Comparison of ENCODE assay signal across 37 mouse cellular contexts in genomic region chr13:109625466-109626129, GRCm38 (mm10).
A peak's percentile ranks its signal among the peaks of the same experiment; 100 is the strongest.
DNase-seq lines count a peak whose midpoint lies in the region; ATAC-seq and TF ChIP-seq lines count a peak whose summit lies in the region.
"Had no signal": no experiment of that assay in that cellular context is flagged by ENCODE, and none has a peak within 500 bp of the region (broad histone marks: within the 10 kb centered on the region; RNA-seq: fewer than 3 reads in every experiment).

No protein-coding gene starts in this region.

- no peak overlapping the region for H3K9ac ChIP-seq in heart, embryonic 12.5 days
- no peak overlapping the region for H3K9ac ChIP-seq in heart, postnatal 0 days (replicated peaks; ENCODE audit: low read depth, low read length)
- H3K9ac ChIP-seq: embryonic facial prominence, embryonic 15.5 days; forebrain, embryonic 12.5 days; hindbrain, embryonic 12.5 days; intestine, embryonic 15.5 days; limb, embryonic 12.5 days; liver, embryonic 15.5 days; lung, embryonic 14.5 days; neural tube, embryonic 12.5 days had no signal

- peak overlapping the region; percentile 80 for H3K27ac ChIP-seq in heart, embryonic 12.5 days (ENCODE audit: poor library complexity, severe bottlenecking)
- peak overlapping the region; percentile 72; the same call in 1 of the 2 replicates for H3K27ac ChIP-seq in heart, postnatal 0 days (ENCODE audit: low read depth)
- H3K27ac ChIP-seq: embryonic facial prominence, embryonic 10.5 days; embryonic facial prominence, embryonic 15.5 days; forebrain, embryonic 12.5 days; heart, adult 2 months; hindbrain, embryonic 12.5 days; hindbrain, postnatal 0 days; intestine, embryonic 15.5 days; layer of hippocampus, adult 2 months; left cerebral cortex, adult 2 months; limb, embryonic 12.5 days; liver, embryonic 15.5 days; neural tube, embryonic 12.5 days; stomach, postnatal 0 days had no signal

- H3K4me3 ChIP-seq in heart, embryonic 12.5 days = no peak overlapping the region
- no peak overlapping the region for H3K4me3 ChIP-seq in heart, postnatal 0 days (ENCODE audit: low read depth, low read length)
- H3K4me3 ChIP-seq: embryonic facial prominence, embryonic 10.5 days; embryonic facial prominence, embryonic 15.5 days; forebrain, embryonic 12.5 days; heart, adult 2 months; hindbrain, embryonic 12.5 days; intestine, embryonic 15.5 days; layer of hippocampus, adult 2 months; left cerebral cortex, adult 2 months; limb, embryonic 12.5 days; liver, embryonic 15.5 days; myocyte; neural tube, embryonic 12.5 days had no signal

- H3K36me3 ChIP-seq in heart, embryonic 12.5 days = no peaks in the 10 kb centered on the region
- no peaks in the 10 kb centered on the region for H3K36me3 ChIP-seq in heart, postnatal 0 days (replicated peaks; ENCODE audit: control insufficient read depth, insufficient read depth, low read length)
- H3K36me3 ChIP-seq: embryonic facial prominence, embryonic 10.5 days; embryonic facial prominence, embryonic 15.5 days; forebrain, embryonic 12.5 days; G1E; hindbrain, embryonic 12.5 days; intestine, embryonic 15.5 days; limb, embryonic 12.5 days; liver, embryonic 15.5 days; neural tube, embryonic 12.5 days had no signal

- H3K4me1 ChIP-seq in heart, embryonic 12.5 days (replicated peaks) = peaks cover 18% of the 10 kb centered on the region
- H3K4me1 ChIP-seq in heart, postnatal 0 days (ENCODE audit: control insufficient read depth, insufficient read depth) = no peaks in the 10 kb centered on the region
- H3K4me1 ChIP-seq: embryonic facial prominence, embryonic 10.5 days; forebrain, embryonic 12.5 days; hindbrain, embryonic 12.5 days; intestine, embryonic 15.5 days; neural tube, embryonic 12.5 days had no signal

- H3K9me3 ChIP-seq in heart, embryonic 12.5 days (replicated peaks) = no peaks in the 10 kb centered on the region
- H3K9me3 ChIP-seq in heart, postnatal 0 days (replicated peaks; ENCODE audit: control insufficient read depth, low read length) = no peaks in the 10 kb centered on the region
- H3K9me3 ChIP-seq: embryonic facial prominence, embryonic 10.5 days; embryonic facial prominence, embryonic 15.5 days; forebrain, embryonic 12.5 days; G1E; hindbrain, embryonic 12.5 days; intestine, embryonic 15.5 days; limb, embryonic 12.5 days; liver, embryonic 15.5 days; neural tube, embryonic 12.5 days had no signal

- no peak for DNase-seq in heart, postnatal 4 days
- DNase-seq in heart, postnatal 0 days (ENCODE audit: low spot score) = no peak
- DNase-seq in heart, adult 11 months = no peak
- DNase-seq in R1 (ENCODE audit: low read depth, low spot score) (peak; percentile 72), MN1 (ENCODE audit: low spot score) (no peak)
- no peak for DNase-seq in cerebellum, postnatal 10 days
- DNase-seq: adrenal gland, adult 2 months; adrenal gland, postnatal 36 days; cerebellum, adult 18-20 months; cerebellum, postnatal 14 days; gastrocnemius, postnatal 14 days; heart, adult 2 months; kidney, adult 2 months; kidney, postnatal 36 days; lung, embryonic 14.5 days; lung, postnatal 14 days; right cerebral cortex, adult 18-20 months; right cerebral cortex, postnatal 4 days; thymus, postnatal 4 days had no signal

- TF ChIP-seq CTCF in heart, postnatal 0 days (IDR thresholded peaks at IDR 0.05; ENCODE audit: low read depth) = no peak

- H3K4me2 ChIP-seq in heart, embryonic 12.5 days = no peak overlapping the region; the same call in 1 of the 2 replicates
- H3K4me2 ChIP-seq in heart, postnatal 0 days (ENCODE audit: low read depth, low read length) = 0 out of 2 replicates have a peak overlapping the region, but pooled peaks have one; percentile 2
- H3K4me2 ChIP-seq: embryonic facial prominence, embryonic 15.5 days; forebrain, embryonic 12.5 days; hindbrain, embryonic 12.5 days; intestine, embryonic 15.5 days; limb, embryonic 12.5 days; liver, embryonic 15.5 days; lung, embryonic 14.5 days; midbrain, embryonic 11.5 days; neural tube, embryonic 12.5 days had no signal

- 79% methylated on average over 18 of the region's 18 CpGs for WGBS in heart, embryonic 12.5 days
- WGBS in heart, postnatal 0 days = 74% methylated on average over 18 of the region's 18 CpGs

- H3K27me3 ChIP-seq in heart, embryonic 12.5 days (replicated peaks) = no peaks in the 10 kb centered on the region
- H3K27me3 ChIP-seq in heart, postnatal 0 days (ENCODE audit: control insufficient read depth, insufficient read depth, low read length) = no peaks in the 10 kb centered on the region
- H3K27me3 ChIP-seq: embryonic facial prominence, embryonic 15.5 days; hindbrain, embryonic 12.5 days; intestine, embryonic 15.5 days; limb, embryonic 12.5 days; liver, embryonic 15.5 days; neural tube, embryonic 12.5 days; Patski had no signal

- ATAC-seq in heart, embryonic 12.5 days (ENCODE audit: insufficient number of reproducible peaks, low FRiP score) = no peak
- no peak for ATAC-seq in heart, postnatal 0 days (ENCODE audit: insufficient read depth, low read depth)
- ATAC-seq: CD4-positive, CD25-positive, alpha-beta regulatory T cell, adult 4 months; hindbrain, postnatal 0 days; intestine, embryonic 15.5 days; Patski had no signal

- no peak for TF ChIP-seq EP300 in heart, postnatal 0 days (IDR thresholded peaks at IDR 0.05; ENCODE audit: low read depth)
